Mouse (Mus musculus): ENCODE measurements around the gene Rab8b.
"Not testable (repeated sequence)": the region's sequence is repeated elsewhere in the genome, so short reads cannot be mapped to it uniquely, and the experiment has no call there.

The Rab8b gene

DNA sequence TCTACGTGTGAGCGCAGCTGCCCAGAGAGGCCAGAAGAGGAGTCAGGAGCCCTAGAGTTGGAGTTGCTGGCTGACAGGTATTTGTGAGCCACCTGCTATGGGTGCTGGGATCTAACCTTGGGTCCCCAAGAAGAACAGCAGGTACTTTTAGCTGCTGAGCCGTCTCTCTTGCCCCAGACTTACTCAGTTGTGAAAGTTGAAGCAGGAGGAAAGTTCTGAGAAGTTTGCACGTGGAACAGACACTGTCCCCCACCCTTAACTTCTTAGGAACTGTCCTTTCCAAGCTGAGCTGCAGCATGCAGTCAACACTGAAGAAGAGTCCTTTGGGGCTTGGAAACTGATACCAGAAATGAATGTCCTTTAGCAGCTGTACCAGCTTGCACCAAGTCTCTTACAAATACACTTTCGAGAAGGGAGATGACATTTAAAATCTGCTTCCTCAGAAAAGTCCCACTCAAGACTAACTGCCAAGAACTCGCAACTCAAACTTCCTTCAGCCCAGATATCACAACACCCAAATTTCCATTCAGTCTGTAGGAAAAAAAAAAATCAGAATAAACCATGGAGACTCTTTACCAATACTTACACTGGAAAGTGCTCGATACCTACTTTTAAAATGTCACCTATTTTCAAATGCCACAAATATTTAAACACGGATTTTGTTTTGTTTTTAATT is 2.1 kb downstream of the Rab8b start:
- DNase-seq (ENCODE audit: low spot score in 2 of 2) = no peak

- DNase-seq (ENCODE audit: low spot score in 2 of 2) = no peak
Observed at GRCm38 (mm10) chr9:66915869-66916785, 3.4 kb downstream of the Rab8b start.

DNA sequence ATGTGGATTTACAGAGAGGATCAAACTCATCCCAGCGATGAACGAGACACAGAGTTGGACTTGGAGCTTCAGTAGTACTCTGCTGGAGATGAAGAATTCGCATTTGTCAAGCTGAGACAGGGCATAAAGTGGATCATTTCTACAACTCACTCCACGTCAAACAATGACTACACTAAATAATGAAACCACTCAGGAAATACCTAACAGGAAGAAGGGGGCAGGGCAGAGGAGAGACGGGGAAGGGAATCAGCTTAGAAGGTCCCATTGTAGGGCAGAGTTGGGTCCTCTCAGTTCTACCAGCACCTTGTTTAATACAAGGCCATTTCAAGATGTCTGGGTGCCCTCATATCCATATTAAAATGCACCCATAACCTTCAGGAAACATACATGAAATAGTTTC is 4.1 kb downstream of the Rab8b start:
- no peak for DNase-seq (ENCODE audit: low spot score in 2 of 2)

DNA sequence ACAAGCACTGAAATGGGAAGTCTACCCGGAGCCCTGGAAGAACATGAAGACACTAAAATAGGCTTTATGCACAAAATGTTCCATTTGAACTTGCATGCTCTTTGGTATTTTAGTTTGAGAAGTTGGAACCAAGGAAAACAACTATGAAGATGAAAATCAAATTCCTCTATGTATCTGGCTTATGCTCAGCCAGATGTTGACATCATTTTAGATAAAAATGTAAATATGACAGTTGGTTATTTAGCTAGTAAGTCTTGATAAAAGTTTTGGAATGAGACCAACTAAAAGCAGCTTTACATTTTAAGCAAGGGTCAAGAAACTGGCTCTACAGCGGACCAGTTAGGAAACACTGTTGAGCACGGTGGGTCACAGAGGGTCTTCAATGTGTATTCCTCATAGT is 4.9 kb downstream of the Rab8b start:
- DNase-seq (ENCODE audit: low spot score in 2 of 2) = no peak

- DNase-seq (ENCODE audit: low spot score in 2 of 2) = not testable (repeated sequence)
Observed at GRCm38 (mm10) chr9:66913254-66913934, 6.1 kb downstream of the Rab8b start.

DNA sequence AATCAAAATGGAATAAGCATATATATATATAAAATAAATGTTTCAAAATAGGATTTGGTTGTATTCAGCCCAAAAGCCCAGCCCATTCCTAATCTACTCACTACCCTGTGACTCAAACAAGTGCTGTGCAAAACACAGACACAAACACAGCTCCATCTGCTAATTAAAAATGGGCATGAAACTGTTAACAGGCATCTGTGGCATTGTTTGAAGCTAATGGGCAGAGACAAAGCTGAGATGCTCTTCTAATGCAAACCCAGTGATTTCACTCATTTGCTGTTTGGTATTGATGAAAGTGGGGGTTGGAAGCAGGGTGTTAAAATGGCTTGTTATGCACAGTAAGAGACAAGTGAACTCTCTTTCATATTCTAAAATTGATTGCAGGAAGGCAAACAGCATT is 7.2 kb downstream of the Rab8b start:
- DNase-seq (ENCODE audit: low spot score in 2 of 2) = no peak

DNA sequence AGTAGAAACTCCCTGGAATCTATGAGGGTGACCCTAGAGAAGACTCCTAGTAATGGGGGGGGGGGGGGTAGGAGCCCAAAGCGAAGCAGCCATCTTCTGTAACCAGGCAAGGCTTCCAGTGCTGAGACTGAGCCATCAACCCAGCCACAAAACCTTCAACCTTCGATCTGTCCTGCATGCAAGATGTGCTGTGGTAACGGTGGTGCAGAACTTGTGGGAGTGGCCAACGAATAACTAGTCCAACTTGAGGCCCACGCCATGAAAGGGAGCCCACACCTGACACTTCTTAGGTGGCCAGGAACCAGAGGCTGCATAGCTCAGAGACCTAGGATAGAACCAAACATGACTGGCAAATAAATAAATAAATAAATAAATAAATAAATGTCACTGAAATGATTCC is 8.8 kb downstream of the Rab8b start:
- no peak for DNase-seq (ENCODE audit: low spot score in 2 of 2)

DNA sequence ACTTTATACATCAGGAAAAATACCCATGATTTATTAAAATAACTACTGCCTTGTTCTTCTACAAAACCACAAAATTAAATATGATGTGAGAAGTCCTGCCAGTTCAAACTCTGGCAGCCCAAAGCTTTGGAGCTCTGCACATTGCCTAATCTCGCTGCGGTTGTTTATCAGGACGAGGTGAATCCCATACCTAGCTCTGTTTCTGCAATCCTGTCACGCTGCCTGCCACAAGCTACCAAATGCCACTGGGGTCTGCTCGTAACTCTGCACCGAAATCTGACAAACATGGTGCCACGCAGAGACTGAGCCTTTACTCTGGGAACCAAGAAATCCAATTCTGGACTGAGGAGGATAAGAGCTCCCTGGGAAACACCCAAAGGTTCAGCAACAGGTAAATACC is 9.6 kb downstream of the Rab8b start:
- no peak for DNase-seq (ENCODE audit: low spot score in 2 of 2)

DNA sequence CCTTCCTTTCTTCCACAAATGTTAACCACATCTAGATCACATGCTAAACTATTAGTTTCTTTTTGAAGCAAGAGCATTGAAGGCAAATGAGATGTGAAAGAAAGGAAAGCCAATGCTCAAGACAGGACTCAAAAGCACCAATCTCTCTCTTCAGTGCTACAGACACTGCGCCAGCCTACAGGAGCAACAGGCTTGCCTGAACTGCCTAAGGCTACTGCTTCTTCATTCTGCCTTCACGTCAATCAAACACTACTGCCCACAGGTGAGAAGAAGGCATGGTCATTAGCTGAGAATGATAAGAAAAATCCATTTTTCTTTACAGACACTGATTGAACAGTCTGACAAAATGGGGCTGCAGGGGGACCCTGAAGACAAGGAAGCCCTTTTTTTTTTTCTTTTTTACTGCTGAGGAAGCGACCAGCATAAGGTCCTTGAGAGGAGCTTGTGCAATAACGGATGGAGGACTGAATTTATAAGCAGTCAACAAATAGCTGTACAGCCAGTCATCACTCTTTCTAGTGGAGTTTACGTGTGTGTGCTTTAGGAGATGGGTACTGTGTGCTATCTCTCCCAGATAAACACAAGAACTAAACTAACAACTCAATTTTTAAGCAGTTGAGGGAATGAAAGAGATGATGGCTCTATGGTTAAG is 11.6 kb downstream of the Rab8b start:
- DNase-seq (ENCODE audit: low spot score in 2 of 2) = no peak

DNA sequence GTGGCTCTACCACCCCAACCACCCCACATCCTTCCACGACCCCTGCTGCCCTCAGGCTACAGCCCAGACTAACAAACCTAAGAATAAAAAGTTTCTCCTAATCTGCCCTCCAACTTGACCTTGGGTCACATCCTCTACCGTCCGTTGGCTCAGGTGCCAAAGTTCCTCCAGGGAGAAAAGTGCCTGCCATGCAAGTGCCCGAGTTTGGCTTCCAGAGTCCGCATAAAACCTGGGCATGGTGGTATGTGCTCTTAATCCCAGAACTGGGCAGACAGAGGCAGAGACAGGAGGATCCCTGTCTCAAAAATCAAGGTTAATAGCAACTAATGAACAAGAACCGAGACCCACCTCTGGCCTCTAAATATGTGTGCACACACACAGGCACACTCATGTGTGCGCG is 12.4 kb downstream of the Rab8b start:
- no peak for DNase-seq (ENCODE audit: low spot score in 2 of 2)

- no peak for DNase-seq (ENCODE audit: low spot score in 2 of 2)
Observed at GRCm38 (mm10) chr9:66905990-66906389, 13.5 kb downstream of the Rab8b start.

- no peak for DNase-seq (ENCODE audit: low spot score in 2 of 2)
Observed at GRCm38 (mm10) chr9:66899526-66899925, 20.0 kb downstream of the Rab8b start.

DNA sequence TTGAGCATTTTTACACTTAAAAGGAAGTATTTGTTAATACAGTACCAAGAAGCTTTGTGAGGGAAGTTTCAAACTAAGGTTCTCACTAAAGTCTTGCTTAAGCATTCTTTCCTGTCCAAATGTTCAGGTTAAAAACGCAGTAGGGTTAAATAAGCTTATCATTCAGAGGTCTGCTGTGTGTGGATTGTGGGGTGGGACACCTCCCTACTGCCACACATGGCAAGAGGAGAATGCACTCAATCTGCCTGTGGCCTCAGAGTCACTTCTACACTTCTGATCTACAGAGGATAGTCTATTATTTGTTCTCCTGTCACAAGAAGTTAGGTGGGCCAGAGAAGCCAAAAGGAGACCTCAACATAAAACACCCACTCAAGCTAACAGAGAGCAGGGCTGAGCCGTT is 20.4 kb downstream of the Rab8b start:
- no peak for DNase-seq (ENCODE audit: low spot score in 2 of 2)

DNA sequence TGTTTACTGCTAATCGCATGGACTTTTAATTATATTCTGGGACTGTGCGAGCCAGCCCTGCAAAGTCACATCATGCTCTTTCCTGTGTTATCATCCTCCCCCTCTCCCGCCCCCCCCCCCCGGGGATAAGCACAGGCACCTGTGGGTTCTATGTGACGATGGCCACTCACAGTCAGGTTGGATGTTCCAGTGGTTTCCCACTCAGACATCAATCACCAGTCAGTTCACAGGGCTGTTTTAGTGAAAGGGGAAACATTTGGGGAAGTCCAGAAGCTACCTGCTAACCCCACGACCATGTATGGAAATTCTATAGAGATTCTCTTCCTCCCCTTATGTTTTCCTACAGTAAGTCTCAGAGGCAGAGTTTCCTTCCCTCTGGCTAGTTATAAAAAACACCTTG is 21.6 kb downstream of the Rab8b start:
- DNase-seq (ENCODE audit: low spot score in 2 of 2) = no peak

GRCm38 (mm10) chr9:66896951-66897350 is 22.5 kb downstream of the Rab8b start:
- no peak for DNase-seq (ENCODE audit: low spot score in 2 of 2)

DNA sequence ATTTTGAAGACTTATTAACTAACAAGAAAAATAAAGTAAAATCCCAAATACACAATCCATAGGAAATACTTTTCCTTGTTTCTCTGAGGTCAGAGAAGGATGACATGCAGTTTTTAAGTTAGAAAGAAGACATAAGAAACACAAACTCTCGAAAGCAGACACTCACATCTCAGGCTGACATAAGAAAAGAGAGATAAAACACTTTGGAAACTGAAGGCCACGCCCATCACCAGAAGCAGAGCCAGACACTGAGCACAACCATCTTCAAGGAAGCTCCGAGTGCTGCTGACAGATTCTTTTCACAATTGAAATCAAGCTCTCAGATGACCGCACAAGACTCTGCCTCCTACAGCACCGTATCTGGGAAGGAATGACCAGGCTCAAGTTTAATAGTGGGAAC is 23.5 kb downstream of the Rab8b start:
- DNase-seq (ENCODE audit: low spot score in 2 of 2) = no peak

DNA sequence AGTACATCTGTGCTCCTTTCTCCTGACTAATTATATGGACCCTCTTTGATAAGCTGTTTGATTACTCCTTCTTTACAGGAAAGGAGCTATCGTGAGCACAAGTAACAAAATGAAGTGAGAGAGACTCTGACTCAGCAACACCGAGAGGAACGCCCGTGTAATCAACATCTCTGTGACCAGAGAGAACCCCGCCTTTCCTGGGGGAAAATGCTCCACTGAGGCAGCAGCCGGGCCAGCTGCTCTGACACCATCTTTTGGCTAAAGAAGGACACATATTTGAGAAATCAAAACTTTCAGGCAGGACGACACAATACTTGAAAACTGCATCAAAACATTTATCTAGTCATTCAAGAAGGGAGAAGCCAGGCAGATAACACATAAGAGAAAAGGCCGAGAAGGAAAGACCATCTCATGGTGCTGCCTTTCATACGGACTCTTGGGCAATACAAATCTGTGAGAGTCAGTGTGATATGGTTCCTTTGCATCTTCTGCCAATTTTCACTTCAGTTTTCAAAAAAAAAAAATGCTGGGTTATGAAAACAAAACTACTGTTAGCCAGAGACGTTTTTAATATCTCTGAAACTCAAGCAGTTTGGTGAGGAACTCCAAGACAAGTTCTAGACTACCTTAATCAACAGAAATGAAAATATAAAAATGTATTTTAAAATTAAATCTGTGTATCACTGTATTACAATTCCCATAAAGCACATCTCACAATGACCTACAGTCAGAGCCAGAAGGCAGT is 24.3 kb downstream of the Rab8b start:
- DNase-seq (ENCODE audit: low spot score in 2 of 2) = no peak

- DNase-seq (ENCODE audit: low spot score in 2 of 2) = no peak
Observed at GRCm38 (mm10) chr9:66894421-66894820, 25.1 kb downstream of the Rab8b start.

- DNase-seq (ENCODE audit: low spot score in 2 of 2) = not testable (repeated sequence)
Observed at GRCm38 (mm10) chr9:66892456-66892855, 27.0 kb downstream of the Rab8b start.

DNA sequence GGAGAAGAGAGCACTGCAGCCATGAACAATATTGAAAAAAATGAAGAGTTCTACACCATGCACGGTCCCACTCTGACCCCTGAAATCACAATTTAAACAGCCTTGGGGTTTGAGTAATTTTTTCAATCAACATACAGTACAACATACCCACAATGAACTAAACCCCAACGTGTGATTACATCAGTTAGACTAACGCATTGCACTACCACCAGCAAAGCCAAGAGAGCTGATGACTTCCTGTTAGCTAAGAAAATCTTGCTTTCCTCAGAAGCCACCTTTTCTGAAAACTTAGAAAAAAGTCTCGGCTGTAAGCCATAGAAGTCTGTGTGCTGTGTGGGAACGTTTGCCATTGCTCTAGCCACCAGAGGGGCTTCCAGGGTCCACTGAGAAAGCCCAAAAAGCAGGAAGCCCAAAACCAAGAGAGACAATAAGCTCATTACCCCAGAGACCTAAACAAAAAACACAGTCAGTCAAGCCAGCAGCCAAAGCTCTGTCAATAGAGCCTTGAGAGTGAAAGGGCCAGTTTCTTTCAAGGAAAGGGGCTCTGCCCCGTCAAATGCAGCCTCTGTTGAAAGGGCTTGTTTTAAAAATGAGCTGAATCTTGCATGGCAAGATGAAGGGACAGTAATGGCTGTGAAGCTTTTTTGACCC is 31.4 kb downstream of the Rab8b start:
- DNase-seq (ENCODE audit: low spot score in 2 of 2) = no peak
